Mouse (Mus musculus): ENCODE data around the gene Tmem119. TPM values are rescaled to one million over a fixed set of nuclear protein-coding genes. Genes with fewer than 3 reads are reported as not detected.

Gene Tmem119
- 5.8 and 8.2 TPM in 2 replicates for total RNA-seq (2014; rRNA removed)
- 5.9 and 7.1 TPM in 2 replicates for polyA plus RNA-seq (2015; fragmentation: Nextera tagmentation; extraction: Ambion mirVana)

DNA sequence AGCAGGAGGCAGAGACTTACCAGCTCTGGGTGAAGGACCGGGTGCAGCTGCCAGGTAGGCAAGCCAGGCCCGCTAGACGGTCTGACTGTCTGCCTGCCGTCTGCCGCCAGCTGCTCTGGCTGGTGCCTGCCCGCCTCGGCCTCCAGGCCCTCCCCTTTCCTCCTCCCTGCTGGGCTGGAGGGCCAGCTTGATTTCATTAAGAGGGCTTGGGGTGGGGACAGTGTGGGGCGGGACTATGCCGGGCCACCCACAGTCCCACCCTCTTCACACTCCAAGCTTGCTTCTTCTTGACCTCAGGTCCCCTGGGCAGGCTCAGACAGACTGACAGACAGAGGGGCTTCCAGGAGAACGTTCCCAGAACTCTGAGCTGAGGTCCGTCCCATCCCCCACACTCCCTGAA, at the start of gene Tmem119:
Gene Tmem119, minus strand, starts transcription at position 237 of the 400 bp plus-strand sequence.
- Histone ChIP-seq H3K27me3 (ENCODE audit: insufficient read depth, low read length) (no peaks in the 10 kb centered on the region), H3K36me3 (ENCODE audit: insufficient read depth) (no peaks in the 10 kb centered on the region), H3K9me3 (ENCODE audit: low read length) (no peaks in the 10 kb centered on the region), H3K9ac (no peak within 1 kb of the TSS), H3K4me3 (ENCODE audit: low read depth, low read length) (no peak within 1 kb of the TSS), H3K4me1 (ENCODE audit: insufficient read depth) (no peaks in the 10 kb centered on the region), H3K4me2 (ENCODE audit: low read depth) (no peak within 1 kb of the TSS), H3K27ac (ENCODE audit: low read depth, low read length) (no peak within 1 kb of the TSS)
- no peak for DNase-seq
- peak; percentile 81 for ATAC-seq
- 1% methylated on average over 11 of the region's 11 CpGs for WGBS
- TF ChIP-seq CTCF (IDR thresholded peaks at IDR 0.05; ENCODE audit: low read depth): no peak

DNA sequence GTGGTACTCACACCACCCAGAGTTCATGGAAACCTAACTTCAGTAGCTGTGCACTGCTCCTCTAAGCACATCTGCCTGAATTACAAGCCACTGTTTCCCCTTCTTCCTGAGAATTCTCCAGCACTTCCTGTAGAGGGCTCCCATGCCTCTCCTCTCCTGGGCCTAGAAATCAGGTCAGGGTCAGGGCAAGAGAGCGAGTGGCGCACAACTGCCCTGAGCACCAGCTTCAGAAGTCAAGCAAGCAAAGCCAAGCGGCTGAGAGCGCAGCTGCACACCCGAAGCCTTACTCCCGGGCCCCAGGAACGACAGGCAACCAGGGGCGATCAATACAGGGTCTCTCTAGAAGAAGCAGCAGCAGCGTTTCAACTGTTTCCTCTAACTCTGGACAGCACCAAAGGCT, 47.3 kb upstream of the Tmem119 start:
- peaks cover 83% of the 10 kb centered on the region for H3K36me3 ChIP-seq (ENCODE audit: insufficient read depth)
- H3K27me3 ChIP-seq (ENCODE audit: insufficient read depth, low read length): no peaks in the 10 kb centered on the region
- no peak overlapping the region for H3K9ac ChIP-seq
- DNase-seq (no peak), ATAC-seq (no peak)
- H3K4me2 ChIP-seq (ENCODE audit: low read depth): no peak overlapping the region
- WGBS: 89% methylated on average over 9 of the region's 9 CpGs
- H3K4me3 ChIP-seq (ENCODE audit: low read depth, low read length): no peak overlapping the region
- no peaks in the 10 kb centered on the region for H3K4me1 ChIP-seq (ENCODE audit: insufficient read depth)
- TF ChIP-seq CTCF (IDR thresholded peaks at IDR 0.05; ENCODE audit: low read depth): no peak
- H3K27ac ChIP-seq (ENCODE audit: low read depth, low read length): no peak overlapping the region
- H3K9me3 ChIP-seq (ENCODE audit: low read length): no peaks in the 10 kb centered on the region

DNA sequence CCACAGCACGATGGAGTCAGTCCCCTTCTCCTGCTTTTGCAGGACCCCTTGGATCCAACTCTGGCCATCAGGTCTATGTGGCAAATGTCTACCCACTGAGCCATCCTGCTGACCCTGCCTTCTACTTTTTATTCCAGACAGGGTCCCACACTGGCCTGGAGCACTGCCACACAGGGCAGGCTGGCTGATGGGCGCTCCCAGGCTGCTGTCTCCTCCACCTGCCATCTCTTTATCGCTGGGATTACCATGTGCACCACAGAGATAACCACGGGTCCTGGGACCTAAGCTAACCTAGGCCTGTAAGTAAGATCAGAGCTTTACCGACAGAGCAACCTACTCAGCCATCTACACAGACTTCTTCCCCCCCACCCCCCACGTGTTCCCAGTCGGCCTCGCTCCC, 46.3 kb upstream of the Tmem119 start:
- H3K9me3 ChIP-seq (ENCODE audit: low read length): no peaks in the 10 kb centered on the region
- 89% methylated on average over 8 of the region's 8 CpGs for WGBS
- DNase-seq: no peak

DNA sequence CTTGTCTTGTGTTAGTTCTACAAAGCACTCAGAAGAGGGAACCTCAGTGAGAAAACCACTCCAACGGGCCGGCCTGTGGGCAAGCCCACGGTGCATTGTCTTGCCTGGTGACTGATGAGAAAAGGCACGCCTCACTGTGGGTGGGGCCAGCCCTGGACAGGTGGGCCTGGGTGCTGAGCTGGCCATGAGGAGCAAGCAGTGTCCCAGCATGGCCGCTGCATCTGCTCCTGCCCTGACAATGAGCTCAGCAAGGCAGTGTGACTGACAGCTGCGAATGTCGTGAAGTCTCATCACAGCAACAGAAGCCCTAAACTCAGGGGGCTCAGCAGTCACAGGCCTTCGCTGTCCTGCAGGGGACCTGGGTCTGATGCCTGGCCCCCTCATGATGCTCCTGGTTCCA, 45.3 kb upstream of the Tmem119 start:
- H3K9me3 ChIP-seq (ENCODE audit: low read length): no peaks in the 10 kb centered on the region
- no peak overlapping the region for H3K27ac ChIP-seq (ENCODE audit: low read depth, low read length)
- H3K4me3 ChIP-seq (ENCODE audit: low read depth, low read length): no peak overlapping the region
- no peak for TF ChIP-seq CTCF (IDR thresholded peaks at IDR 0.05; ENCODE audit: low read depth)
- no peaks in the 10 kb centered on the region for H3K27me3 ChIP-seq (ENCODE audit: insufficient read depth, low read length)
- H3K4me2 ChIP-seq (ENCODE audit: low read depth): no peak overlapping the region
- no peak overlapping the region for H3K9ac ChIP-seq
- H3K4me1 ChIP-seq (ENCODE audit: insufficient read depth): no peaks in the 10 kb centered on the region
- DNase-seq (no peak), ATAC-seq (no peak)
- 90% methylated on average over 8 of the region's 8 CpGs for WGBS
- H3K36me3 ChIP-seq (ENCODE audit: insufficient read depth): peaks cover 82% of the 10 kb centered on the region

More for the DNA sequence above, 46.3 kb upstream of the Tmem119 start:
- H3K27me3 ChIP-seq (ENCODE audit: insufficient read depth, low read length): no peaks in the 10 kb centered on the region
- peaks cover 88% of the 10 kb centered on the region for H3K36me3 ChIP-seq (ENCODE audit: insufficient read depth)
- TF ChIP-seq CTCF (IDR thresholded peaks at IDR 0.05; ENCODE audit: low read depth): no peak
- no peak overlapping the region for H3K27ac ChIP-seq (ENCODE audit: low read depth, low read length)
- no peaks in the 10 kb centered on the region for H3K4me1 ChIP-seq (ENCODE audit: insufficient read depth)
- H3K9ac ChIP-seq: no peak overlapping the region
- H3K4me3 ChIP-seq (ENCODE audit: low read depth, low read length): no peak overlapping the region
- no peak overlapping the region for H3K4me2 ChIP-seq (ENCODE audit: low read depth)
- ATAC-seq: no peak

DNA sequence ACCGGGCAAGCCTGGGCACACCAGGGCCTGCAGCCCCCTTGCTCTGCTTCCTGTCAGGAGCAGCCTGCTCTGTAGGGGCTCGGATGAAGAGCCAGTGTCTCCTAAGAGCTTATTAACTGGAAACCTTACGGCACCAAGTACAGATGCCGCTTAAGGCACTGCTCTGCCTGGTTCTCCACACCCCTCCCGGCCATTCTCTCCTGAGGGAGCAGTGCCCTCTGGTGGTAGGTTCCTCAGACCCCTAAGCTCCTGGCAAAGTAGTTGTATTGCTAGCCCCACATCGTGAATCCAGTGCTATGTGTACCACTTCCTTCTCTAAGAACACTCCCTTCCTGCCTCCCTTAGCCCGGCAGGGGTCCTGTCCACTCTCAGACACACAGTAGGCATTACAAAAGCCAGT, 44.4 kb upstream of the Tmem119 start:
- Histone ChIP-seq H3K27ac (ENCODE audit: low read depth, low read length) (peak overlapping the region; percentile 15; the same call in 1 of the 2 replicates), H3K4me2 (ENCODE audit: low read depth) (no peak overlapping the region), H3K9ac (no peak overlapping the region), H3K36me3 (ENCODE audit: insufficient read depth) (peaks cover 73% of the 10 kb centered on the region), H3K4me3 (ENCODE audit: low read depth, low read length) (no peak overlapping the region), H3K4me1 (ENCODE audit: insufficient read depth) (no peaks in the 10 kb centered on the region), H3K27me3 (ENCODE audit: insufficient read depth, low read length) (no peaks in the 10 kb centered on the region), H3K9me3 (ENCODE audit: low read length) (no peaks in the 10 kb centered on the region)
- peak; percentile 76 for TF ChIP-seq CTCF (IDR thresholded peaks at IDR 0.05; ENCODE audit: low read depth)
- DNase-seq (peak; percentile 69), ATAC-seq (peak; percentile 72)
- 67% methylated on average over 7 of the region's 7 CpGs for WGBS

DNA sequence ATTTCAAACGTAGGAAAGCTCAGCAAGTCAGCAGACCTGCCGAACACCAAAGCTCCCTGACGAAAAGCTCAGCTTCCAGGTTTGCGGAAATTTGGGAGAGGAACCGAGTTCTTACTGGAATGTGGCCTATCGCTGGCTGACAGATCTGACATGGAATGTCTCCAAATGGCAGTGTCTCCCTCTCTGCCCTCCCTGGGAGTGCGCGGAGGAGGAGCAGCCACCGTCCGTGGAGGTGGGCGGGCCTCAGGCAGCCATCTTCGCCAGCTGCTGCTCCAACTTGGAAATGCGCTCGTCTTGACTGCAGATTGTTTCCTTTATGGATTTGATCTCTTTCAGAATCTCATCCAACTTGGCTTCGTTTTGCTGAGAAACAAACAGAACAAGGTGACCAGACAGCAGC, 43.8 kb upstream of the Tmem119 start:
- TF ChIP-seq CTCF (IDR thresholded peaks at IDR 0.05; ENCODE audit: low read depth): no peak
- Histone ChIP-seq H3K4me3 (ENCODE audit: low read depth, low read length) (no peak overlapping the region), H3K27ac (ENCODE audit: low read depth, low read length) (no peak overlapping the region), H3K36me3 (ENCODE audit: insufficient read depth) (peaks cover 68% of the 10 kb centered on the region), H3K4me1 (ENCODE audit: insufficient read depth) (no peaks in the 10 kb centered on the region), H3K4me2 (ENCODE audit: low read depth) (no peak overlapping the region), H3K9me3 (ENCODE audit: low read length) (no peaks in the 10 kb centered on the region), H3K27me3 (ENCODE audit: insufficient read depth, low read length) (no peaks in the 10 kb centered on the region), H3K9ac (no peak overlapping the region)
- no peak for DNase-seq
- no peak for ATAC-seq
- WGBS: 75% methylated on average over 15 of the region's 15 CpGs

DNA sequence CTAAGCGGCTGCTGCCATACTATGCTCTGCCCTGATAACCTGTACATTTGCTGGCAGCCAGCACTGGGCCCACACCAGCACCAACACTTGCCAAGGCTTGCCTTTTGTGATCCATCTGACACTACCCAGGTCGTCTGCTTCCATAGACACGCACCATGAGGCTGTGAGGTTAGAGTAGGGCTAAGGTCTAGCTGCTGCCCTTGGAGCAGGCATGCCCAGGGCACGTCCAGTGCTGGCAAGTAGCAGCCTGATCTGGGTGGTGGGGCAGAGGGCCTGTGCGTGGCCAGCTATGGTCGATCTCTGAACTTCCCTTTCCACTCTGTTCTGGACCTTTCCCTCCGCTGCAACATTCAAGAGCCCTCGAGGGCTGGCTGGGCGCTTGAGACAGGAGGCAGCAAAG, 42.6 kb upstream of the Tmem119 start:
- Histone ChIP-seq H3K36me3 (ENCODE audit: insufficient read depth) (peaks cover 62% of the 10 kb centered on the region), H3K9ac (no peak overlapping the region)
- WGBS: 90% methylated on average over 9 of the region's 9 CpGs

More for the DNA sequence above, 42.6 kb upstream of the Tmem119 start:
- Histone ChIP-seq H3K9me3 (ENCODE audit: low read length) (no peaks in the 10 kb centered on the region), H3K4me2 (ENCODE audit: low read depth) (no peak overlapping the region), H3K27ac (ENCODE audit: low read depth, low read length) (no peak overlapping the region), H3K27me3 (ENCODE audit: insufficient read depth, low read length) (no peaks in the 10 kb centered on the region), H3K4me1 (ENCODE audit: insufficient read depth) (no peaks in the 10 kb centered on the region), H3K4me3 (ENCODE audit: low read depth, low read length) (no peak overlapping the region)
- no peak for TF ChIP-seq CTCF (IDR thresholded peaks at IDR 0.05; ENCODE audit: low read depth)
- DNase-seq (no peak), ATAC-seq (no peak)
